Mouse (Mus musculus): ENCODE measurements around the gene Wnt5b. TPM values are rescaled to one million over a fixed set of nuclear protein-coding genes. Genes with fewer than 3 reads are reported as not detected.

Wnt5b gene
- total RNA-seq, 2 experiments from 2014 or later, result 3.1 to 3.7 TPM

- no peak for DNase-seq
Observed at GRCm38 (mm10) chr6:119386821-119387220, 157.3 kb downstream of the Wnt5b start.

GRCm38 (mm10) chr6:119386421-119386820 is 157.7 kb downstream of the Wnt5b start:
- DNase-seq, result no peak

- no peak for DNase-seq
Observed at GRCm38 (mm10) chr6:119385668-119386067, 158.5 kb downstream of the Wnt5b start.

Other genes starting within 250 kb of the Wnt5b start
- under 1 TPM; 0.16 to 0.31 TPM for gene Lrtm2, start 213.6 kb downstream of the Wnt5b start, total RNA-seq (2021)
- 10 to 100 TPM; 55.7 to 56.2 TPM for gene Adipor2, start 126.6 kb downstream of the Wnt5b start, total RNA-seq (2021)
- gene Fbxl14, start 64.7 kb downstream of the Wnt5b start, total RNA-seq (2021), result 10 to 100 TPM; 12.5 to 14.1 TPM